Mouse (Mus musculus): ENCODE measurements around the gene Npl. TPM values are rescaled to one million over a fixed set of nuclear protein-coding genes. Genes with fewer than 3 reads are reported as not detected.

Npl gene
- polyA plus RNA-seq, 2 experiments, result 3.1 to 8.4 TPM

DNA sequence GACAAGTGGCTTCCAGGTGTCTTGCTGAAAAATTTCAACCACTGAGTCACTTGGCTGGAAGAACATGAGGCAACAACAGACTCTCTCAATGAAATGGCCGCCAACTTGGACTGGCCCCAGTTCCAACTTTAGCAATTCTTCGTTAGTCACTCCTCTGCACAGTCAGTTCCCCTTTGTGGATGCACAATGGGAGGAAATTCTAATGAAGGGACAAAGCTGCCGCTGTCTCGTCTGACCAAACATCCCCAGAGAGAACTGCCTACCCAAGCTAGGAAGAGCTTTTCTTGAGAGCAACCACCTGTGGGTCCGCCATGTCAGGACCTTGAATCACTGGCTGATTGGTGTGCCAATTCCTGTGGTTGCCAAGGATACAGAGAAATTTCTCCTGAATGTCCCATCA, 38.1 kb upstream of the Npl start:
- Histone ChIP-seq H3K27ac (no peak overlapping the region), H3K36me3 (replicated peaks; ENCODE audit: control insufficient read depth, insufficient read depth, low read depth) (no peaks in the 10 kb centered on the region), H3K27me3 (ENCODE audit: control insufficient read depth, insufficient read depth, low read length) (no peaks in the 10 kb centered on the region), H3K4me2 (ENCODE audit: low read depth) (no peak overlapping the region), H3K4me1 (replicated peaks; ENCODE audit: control insufficient read depth in 2 of 2, insufficient read depth in 2 of 2, low read length in 1 of 2) (no peaks in the 10 kb centered on the region), H3K4me3 (ENCODE audit: insufficient read depth in 1 of 2, low read depth in 2 of 2, low read length in 2 of 2) (no peak overlapping the region), H3K9ac (replicated peaks) (no peak overlapping the region), H3K9me3 (ENCODE audit: control insufficient read depth, low read length) (no peaks in the 10 kb centered on the region)
- 35% methylated on average over 5 of the region's 5 CpGs for WGBS (ENCODE audit: insufficient replicate concordance)
- TF ChIP-seq CTCF (IDR thresholded peaks at IDR 0.05; ENCODE audit: low read depth) (no peak), EP300 (IDR thresholded peaks at IDR 0.05; ENCODE audit: low read depth) (no peak)
- ATAC-seq (ENCODE audit: insufficient read depth), result no peak
- no peak for DNase-seq (ENCODE audit: low read depth in 3 of 3, low spot score in 3 of 3)

DNA sequence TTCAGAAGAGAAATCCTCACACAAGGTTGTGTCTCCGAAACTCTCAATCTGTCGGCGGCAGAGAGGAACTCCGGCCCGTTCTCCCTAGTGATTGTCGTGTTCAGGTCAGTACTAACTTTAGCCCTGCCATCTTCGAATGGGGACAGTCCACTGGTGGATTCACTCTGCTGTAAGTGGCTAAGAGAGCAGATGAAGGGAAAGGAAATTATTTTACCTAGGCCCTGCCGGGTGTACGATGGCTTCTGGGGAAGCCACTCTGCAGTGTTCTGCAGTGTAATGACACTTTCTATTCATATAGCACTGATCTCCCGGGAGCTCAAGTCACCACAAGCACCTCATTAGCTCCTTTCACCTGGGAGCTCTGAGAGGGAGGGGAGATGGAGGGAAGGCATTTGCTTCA, 37.0 kb upstream of the Npl start:
- WGBS (ENCODE audit: insufficient replicate concordance), result 72% methylated on average over 10 of the region's 10 CpGs
- ATAC-seq (ENCODE audit: insufficient read depth) (no peak), DNase-seq (ENCODE audit: low read depth in 3 of 3, low spot score in 3 of 3) (no peak)
- Histone ChIP-seq H3K4me1 (replicated peaks; ENCODE audit: control insufficient read depth in 2 of 2, insufficient read depth in 2 of 2, low read length in 1 of 2) (no peaks in the 10 kb centered on the region), H3K9ac (replicated peaks) (no peak overlapping the region), H3K27ac (no peak overlapping the region), H3K9me3 (ENCODE audit: control insufficient read depth, low read length) (no peaks in the 10 kb centered on the region), H3K4me2 (ENCODE audit: low read depth) (no peak overlapping the region), H3K36me3 (replicated peaks; ENCODE audit: control insufficient read depth, insufficient read depth, low read depth) (no peaks in the 10 kb centered on the region), H3K4me3 (ENCODE audit: insufficient read depth in 1 of 2, low read depth in 2 of 2, low read length in 2 of 2) (no peak overlapping the region), H3K27me3 (ENCODE audit: control insufficient read depth, insufficient read depth, low read length) (no peaks in the 10 kb centered on the region)
- TF ChIP-seq EP300 (IDR thresholded peaks at IDR 0.05; ENCODE audit: low read depth), result no peak
- TF ChIP-seq CTCF (IDR thresholded peaks at IDR 0.05; ENCODE audit: low read depth), result no peak

DNA sequence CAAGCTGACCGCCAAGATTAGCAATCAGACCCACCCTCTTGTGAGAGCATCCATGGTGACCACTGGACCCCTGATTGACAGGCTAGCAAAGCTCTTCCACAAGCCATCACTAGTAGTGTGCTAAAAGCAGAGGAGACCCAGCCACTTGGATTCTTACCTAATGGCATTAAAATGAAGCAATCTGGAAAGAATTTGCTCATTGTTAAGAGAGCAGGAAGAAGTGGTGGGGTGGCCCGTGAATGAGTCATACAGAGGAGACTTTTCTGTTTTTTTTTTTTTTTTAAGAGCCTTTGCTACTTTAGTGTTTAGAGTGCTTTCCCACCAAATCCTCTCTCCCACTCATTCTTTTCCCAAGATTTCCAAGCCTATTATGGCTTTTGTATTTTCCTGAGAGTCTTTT, 35.9 kb upstream of the Npl start:
- H3K36me3 ChIP-seq (replicated peaks; ENCODE audit: control insufficient read depth, insufficient read depth, low read depth), result no peaks in the 10 kb centered on the region
- ATAC-seq (ENCODE audit: insufficient read depth) (no peak), DNase-seq (ENCODE audit: low read depth in 3 of 3, low spot score in 3 of 3) (no peak)
- H3K9ac ChIP-seq (replicated peaks), result no peak overlapping the region
- no peaks in the 10 kb centered on the region for H3K4me1 ChIP-seq (replicated peaks; ENCODE audit: control insufficient read depth in 2 of 2, insufficient read depth in 2 of 2, low read length in 1 of 2)
- WGBS (ENCODE audit: insufficient replicate concordance), result 55% methylated on average over 2 of the region's 2 CpGs
- H3K4me3 ChIP-seq (ENCODE audit: insufficient read depth in 1 of 2, low read depth in 2 of 2, low read length in 2 of 2), result no peak overlapping the region
- no peak overlapping the region for H3K4me2 ChIP-seq (ENCODE audit: low read depth)
- no peak overlapping the region for H3K27ac ChIP-seq
- no peaks in the 10 kb centered on the region for H3K27me3 ChIP-seq (ENCODE audit: control insufficient read depth, insufficient read depth, low read length)
- H3K9me3 ChIP-seq (ENCODE audit: control insufficient read depth, low read length), result no peaks in the 10 kb centered on the region
- TF ChIP-seq EP300 (IDR thresholded peaks at IDR 0.05; ENCODE audit: low read depth) (no peak), CTCF (IDR thresholded peaks at IDR 0.05; ENCODE audit: low read depth) (no peak)

DNA sequence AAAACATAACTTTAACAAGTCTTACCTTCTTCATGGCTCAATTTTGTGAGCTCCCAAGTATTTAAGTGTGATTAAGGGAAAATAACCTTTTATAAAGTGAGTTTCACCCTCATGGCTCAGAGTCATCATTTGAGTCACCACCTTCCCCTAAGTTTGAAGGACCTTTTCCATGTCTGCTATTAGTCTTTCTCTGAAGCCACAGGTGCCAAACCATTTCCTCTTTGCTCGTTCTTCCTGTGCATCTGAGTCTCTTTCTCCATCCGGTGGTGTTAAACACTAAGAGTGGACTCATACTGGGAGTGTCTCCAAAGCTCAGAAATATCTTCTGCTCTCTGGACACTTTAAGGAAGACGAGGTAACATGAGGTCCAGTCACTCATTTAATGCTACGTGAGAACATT, 33.3 kb upstream of the Npl start:
- H3K27ac ChIP-seq, result no peak overlapping the region
- ATAC-seq (ENCODE audit: insufficient read depth) (no peak), DNase-seq (ENCODE audit: low read depth in 3 of 3, low spot score in 3 of 3) (no peak)
- 26% methylated on average over 4 of the region's 4 CpGs for WGBS (ENCODE audit: insufficient replicate concordance)
- no peak overlapping the region for H3K9ac ChIP-seq (replicated peaks)
- no peaks in the 10 kb centered on the region for H3K27me3 ChIP-seq (ENCODE audit: control insufficient read depth, insufficient read depth, low read length)
- no peaks in the 10 kb centered on the region for H3K36me3 ChIP-seq (replicated peaks; ENCODE audit: control insufficient read depth, insufficient read depth, low read depth)
- H3K4me1 ChIP-seq (replicated peaks; ENCODE audit: control insufficient read depth in 2 of 2, insufficient read depth in 2 of 2, low read length in 1 of 2), result no peaks in the 10 kb centered on the region
- H3K9me3 ChIP-seq (ENCODE audit: control insufficient read depth, low read length), result no peaks in the 10 kb centered on the region
- H3K4me3 ChIP-seq (ENCODE audit: insufficient read depth in 1 of 2, low read depth in 2 of 2, low read length in 2 of 2), result no peak overlapping the region
- TF ChIP-seq EP300 (IDR thresholded peaks at IDR 0.05; ENCODE audit: low read depth) (no peak), CTCF (IDR thresholded peaks at IDR 0.05; ENCODE audit: low read depth) (no peak)
- H3K4me2 ChIP-seq (ENCODE audit: low read depth), result no peak overlapping the region

DNA sequence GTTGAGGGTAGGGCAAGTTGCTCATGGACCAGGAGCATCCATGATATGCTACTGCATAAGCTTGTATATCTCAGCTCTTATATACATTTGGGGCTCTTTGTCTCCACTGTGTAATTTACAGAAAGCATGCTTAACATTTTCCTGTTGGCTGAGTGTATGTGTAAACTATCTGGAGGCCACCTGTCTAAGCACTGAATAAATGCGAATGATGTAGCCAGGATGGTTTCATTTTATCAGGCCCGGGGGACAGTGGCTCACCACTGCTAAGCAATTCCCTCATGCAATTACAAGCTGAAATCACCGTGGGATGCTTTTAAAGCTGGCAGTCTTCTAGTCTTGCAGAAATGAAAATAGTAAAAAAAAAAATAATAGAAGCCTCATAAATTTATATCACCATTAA, 24.9 kb upstream of the Npl start:
- no peak overlapping the region for H3K9ac ChIP-seq (replicated peaks)
- no peak overlapping the region for H3K27ac ChIP-seq
- DNase-seq (ENCODE audit: low read depth in 3 of 3, low spot score in 3 of 3) (no peak), ATAC-seq (ENCODE audit: insufficient read depth) (no peak)
- H3K9me3 ChIP-seq (ENCODE audit: control insufficient read depth, low read length), result no peaks in the 10 kb centered on the region
- H3K36me3 ChIP-seq (replicated peaks; ENCODE audit: control insufficient read depth, insufficient read depth, low read depth), result no peaks in the 10 kb centered on the region
- WGBS (ENCODE audit: insufficient replicate concordance), result 61% methylated on average over 3 of the region's 3 CpGs
- H3K4me3 ChIP-seq (ENCODE audit: insufficient read depth in 1 of 2, low read depth in 2 of 2, low read length in 2 of 2), result no peak overlapping the region
- H3K27me3 ChIP-seq (ENCODE audit: control insufficient read depth, insufficient read depth, low read length), result no peaks in the 10 kb centered on the region
- no peak overlapping the region for H3K4me2 ChIP-seq (ENCODE audit: low read depth)
- no peaks in the 10 kb centered on the region for H3K4me1 ChIP-seq (replicated peaks; ENCODE audit: control insufficient read depth in 2 of 2, insufficient read depth in 2 of 2, low read length in 1 of 2)
- TF ChIP-seq CTCF (IDR thresholded peaks at IDR 0.05; ENCODE audit: low read depth) (no peak), EP300 (IDR thresholded peaks at IDR 0.05; ENCODE audit: low read depth) (no peak)
